In the genomic region with DNA sequence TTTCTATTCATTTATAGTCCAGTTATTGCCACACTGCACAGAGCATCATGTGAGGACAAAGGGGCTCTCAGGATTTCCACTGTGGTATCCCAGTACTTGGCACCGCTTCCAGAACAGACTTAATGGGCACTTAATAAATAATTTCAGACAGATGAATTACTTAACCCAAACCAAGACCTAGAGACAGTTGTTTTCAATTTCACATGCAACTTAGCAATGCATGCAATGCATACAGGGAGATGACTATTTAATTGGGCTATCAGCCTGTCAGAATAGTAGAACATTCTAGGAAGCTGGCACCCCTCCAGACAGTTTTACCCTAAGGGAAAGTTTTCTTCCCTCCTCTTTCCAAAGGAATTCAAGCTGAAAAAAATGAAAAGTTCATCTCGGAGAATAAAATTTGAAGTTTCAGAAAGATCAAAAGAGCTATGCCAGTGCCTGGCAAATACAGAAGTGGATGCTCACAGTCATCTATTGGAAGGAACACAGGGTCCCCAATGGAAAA, we compare ENCODE assay signal across 14 mouse cellular contexts.
"Had no signal": no experiment of that assay in that cellular context is flagged by ENCODE, and none has a peak within 500 bp of the region (broad histone marks: within the 10 kb centered on the region; RNA-seq: fewer than 3 reads in every experiment).

No protein-coding gene starts in this region.

- H3K4me2 ChIP-seq: liver, embryonic 13.5 days; neural tube, embryonic 12.5 days; stomach, embryonic 15.5 days had no signal

- H3K9me3 ChIP-seq: liver, embryonic 13.5 days; neural tube, embryonic 12.5 days; stomach, embryonic 15.5 days had no signal

- H3K4me1 ChIP-seq: liver, embryonic 13.5 days; neural tube, embryonic 12.5 days; stomach, embryonic 15.5 days had no signal

- ATAC-seq: liver, postnatal 0 days had no signal

- DNase-seq: kidney, adult 9 months; kidney, postnatal 4 days; liver; liver, embryonic 13.5 days; liver, postnatal 0 days; lung, postnatal 36 days; midbrain, embryonic 14.5 days; spleen, adult 18-20 months; thymus, adult 2 months; thymus, postnatal 36 days had no signal

- H3K4me3 ChIP-seq: layer of hippocampus, adult 2 months; liver, embryonic 13.5 days; neural tube, embryonic 12.5 days; stomach, embryonic 15.5 days had no signal

- H3K36me3 ChIP-seq: liver, embryonic 13.5 days; neural tube, embryonic 12.5 days; stomach, embryonic 15.5 days had no signal

- H3K27me3 ChIP-seq: liver, embryonic 13.5 days; neural tube, embryonic 12.5 days; stomach, embryonic 15.5 days had no signal

- H3K27ac ChIP-seq: kidney, postnatal 0 days; layer of hippocampus, adult 2 months; liver, embryonic 13.5 days; neural tube, embryonic 12.5 days; stomach, embryonic 15.5 days had no signal

- H3K9ac ChIP-seq: liver, embryonic 13.5 days; liver, postnatal 0 days; neural tube, embryonic 12.5 days; stomach, embryonic 15.5 days had no signal
